Mouse (Mus musculus) kidney, postnatal 4 days (tissue): ENCODE measurements at regions not wholly inside any gene's neighbourhood (a gene's known extent, or its start where the extent isn't known, plus 50 kb on each side); places are given as distances from the start of the nearest gene placed in this dataset.
A peak's percentile ranks its signal among the peaks of the same experiment; 100 is the strongest.

Experiments used
- DNase-seq, 2 experiments: peaks; one replicate each; pipeline ENCODE4 v3.0.0; 2021; ENCODE audit warnings: mixed read lengths in 2 of 2

DNA sequence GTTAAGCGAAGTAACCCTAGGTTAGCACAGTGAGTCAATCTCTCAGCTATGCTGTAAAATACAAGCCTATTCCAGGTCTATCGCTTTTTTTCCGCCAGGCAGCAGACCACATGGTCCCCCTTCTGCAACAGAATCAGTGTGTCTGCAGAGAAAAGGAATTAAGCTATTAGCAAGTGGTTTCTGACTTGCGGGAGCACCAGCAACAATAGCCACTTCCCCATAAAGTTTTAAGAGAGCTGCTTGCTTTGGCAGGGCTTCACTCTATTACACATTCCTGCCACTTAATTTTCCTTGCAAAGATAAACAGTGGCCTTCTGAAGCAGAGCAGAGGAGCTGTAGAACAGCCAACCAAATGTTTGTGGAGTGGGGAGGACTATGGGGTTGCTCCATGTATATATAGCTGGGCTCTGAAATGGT is 59.8 kb upstream of the Osmr start:
- DNase-seq: peak; percentile 20 to 46

DNA sequence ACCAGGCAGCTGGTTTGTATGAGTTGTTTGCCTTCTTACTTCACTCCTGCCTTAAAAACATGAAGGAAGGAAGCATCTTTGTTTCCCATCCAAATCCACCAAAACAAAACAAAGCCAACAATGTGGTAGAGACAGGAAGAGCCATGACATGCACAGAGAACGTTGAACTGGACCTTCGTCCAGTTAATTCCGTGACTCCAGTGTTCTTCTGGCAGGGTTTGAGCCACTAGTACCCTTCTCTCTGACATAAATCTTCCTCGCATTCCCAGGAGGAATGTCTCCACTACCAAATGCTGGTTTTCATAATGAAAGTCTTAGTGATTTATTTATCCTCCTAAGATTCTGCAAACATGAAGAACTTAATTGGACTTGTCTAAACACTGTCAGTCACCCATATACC is 66.7 kb upstream of the Osmr start:
- DNase-seq: no peak

DNA sequence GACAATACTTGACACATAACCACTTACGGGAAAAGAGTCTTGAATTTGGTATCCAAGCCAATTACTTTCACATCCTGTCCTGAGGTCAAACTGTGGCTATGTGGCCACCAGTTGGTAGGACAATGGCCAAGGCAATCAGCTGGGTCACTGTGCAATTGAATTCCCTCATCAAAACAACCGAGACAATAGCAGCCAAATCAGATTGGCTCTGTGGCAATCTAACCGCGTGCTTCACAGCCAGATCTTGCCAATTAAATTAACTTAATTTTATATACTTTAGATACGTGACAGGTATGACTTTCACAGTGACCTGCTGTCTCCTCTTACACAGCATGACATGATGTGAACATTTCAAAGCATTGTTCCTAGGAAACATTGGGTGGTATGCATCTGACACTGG is 74.5 kb upstream of the Osmr start:
- no peak for DNase-seq

DNA sequence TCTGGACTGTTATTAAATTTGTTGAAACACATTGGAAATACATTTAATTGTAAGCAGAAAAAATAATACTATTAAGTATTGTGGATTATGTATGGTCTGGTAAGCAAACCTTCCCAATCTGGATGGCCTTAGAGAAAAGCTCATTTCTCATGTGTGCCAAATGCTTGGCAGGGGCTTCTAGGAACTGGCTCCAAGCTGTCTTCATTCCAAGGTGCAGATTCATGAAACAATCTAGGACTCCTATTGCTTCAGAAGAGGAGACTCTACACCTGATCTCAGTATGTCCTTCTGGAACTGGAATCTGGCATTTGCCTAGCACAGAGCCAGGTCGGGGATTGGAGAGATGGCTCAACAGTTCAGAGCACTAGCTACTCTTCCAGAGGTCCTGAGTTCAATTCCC is 74.9 kb upstream of the Osmr start:
- DNase-seq: no peak

DNA sequence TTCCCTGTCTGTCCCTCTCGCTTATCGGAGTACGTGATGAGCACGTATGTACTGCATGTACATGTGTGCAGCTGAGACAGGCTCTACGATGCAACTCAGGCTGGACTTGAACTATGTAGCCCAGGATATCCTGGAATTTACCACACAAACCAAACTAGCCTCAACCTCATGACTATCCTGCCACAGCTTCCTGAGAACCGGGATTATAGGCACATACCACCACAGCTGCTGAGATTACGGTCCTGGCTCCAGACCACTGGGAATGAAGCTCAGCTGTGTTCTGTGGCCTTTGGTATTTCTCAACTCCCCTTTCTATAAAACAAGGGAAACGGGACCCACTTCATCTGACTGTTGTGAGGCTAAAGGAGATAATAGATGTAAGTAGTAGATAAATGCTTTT is 75.7 kb upstream of the Osmr start:
- no peak for DNase-seq

DNA sequence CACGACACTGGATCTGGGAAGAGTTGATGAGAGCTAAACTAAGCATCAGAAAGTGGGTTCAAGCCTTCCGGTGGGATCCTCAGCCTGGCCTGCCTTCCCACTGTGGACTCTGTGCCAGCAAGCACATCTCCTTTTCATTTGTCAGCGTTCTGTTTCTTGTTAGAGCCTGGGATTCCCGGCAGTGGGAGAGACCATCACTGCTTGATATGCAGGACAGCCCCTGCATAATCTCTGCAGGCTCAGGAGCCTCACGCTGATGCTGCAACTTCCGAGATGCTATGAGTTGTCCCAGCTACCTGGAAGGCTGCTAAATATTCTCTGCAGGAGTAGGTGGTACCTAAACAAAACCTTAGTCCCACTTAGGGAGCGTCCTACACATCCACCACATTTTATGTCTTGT is 78.8 kb upstream of the Osmr start:
- no peak for DNase-seq

DNA sequence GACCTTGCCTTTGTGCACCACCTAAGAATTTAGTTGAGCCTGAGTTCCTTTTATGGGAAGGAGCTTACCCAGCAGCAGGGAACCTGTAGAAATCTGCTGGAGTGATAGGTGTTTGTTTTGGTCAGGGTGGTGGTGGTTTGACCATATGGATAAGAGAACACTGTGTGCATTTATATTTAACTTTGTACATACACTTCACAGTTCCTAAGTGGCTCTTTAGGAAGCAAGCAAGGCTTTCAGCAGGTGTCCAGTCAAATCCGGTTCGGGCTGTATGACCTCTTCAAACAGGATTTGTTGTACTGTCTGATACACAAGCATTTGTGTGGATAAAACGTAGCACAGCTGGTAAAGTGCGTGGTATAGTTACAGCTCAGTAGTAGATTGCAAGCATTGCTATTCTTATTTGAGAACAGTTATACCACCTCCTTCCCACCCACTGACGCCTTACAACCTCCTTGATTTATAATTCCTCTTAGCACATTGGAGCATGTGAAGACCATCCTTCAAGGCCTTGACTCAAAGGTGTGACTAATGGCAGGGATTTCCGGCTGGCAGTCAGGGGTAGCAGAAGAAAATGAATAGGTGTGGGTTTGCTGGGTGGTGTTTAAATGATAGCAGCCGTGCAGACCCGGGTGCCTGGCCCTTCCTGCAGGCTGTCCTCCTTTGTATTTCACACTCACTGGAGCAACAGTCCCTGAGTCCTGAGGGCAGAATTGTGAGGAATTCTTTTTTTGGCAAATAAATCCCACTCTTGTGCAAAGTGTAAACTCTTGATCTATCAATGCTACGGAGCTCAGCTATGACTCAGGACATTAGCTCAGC is 79.4 kb upstream of the Osmr start:
- no peak for DNase-seq

DNA sequence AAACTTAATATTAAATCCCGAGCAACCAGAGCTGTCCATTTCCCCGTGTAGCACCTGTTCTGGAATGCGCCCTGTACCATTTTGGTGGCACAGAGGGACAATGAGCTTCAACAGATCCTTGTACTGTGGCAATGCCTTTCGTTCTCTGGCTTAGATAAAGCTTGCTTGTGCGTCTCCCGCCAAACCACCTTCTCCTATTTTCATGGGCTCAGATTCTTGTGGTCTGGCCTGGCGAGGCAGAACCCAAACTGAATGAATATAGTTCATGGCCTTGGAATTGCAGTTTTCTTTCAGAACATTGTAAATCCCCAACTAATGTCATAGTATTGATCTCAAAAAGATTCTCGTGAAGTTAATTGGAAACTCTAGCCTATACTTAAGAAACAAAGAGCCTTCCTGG is 85.1 kb upstream of the Osmr start:
- DNase-seq: no peak

DNA sequence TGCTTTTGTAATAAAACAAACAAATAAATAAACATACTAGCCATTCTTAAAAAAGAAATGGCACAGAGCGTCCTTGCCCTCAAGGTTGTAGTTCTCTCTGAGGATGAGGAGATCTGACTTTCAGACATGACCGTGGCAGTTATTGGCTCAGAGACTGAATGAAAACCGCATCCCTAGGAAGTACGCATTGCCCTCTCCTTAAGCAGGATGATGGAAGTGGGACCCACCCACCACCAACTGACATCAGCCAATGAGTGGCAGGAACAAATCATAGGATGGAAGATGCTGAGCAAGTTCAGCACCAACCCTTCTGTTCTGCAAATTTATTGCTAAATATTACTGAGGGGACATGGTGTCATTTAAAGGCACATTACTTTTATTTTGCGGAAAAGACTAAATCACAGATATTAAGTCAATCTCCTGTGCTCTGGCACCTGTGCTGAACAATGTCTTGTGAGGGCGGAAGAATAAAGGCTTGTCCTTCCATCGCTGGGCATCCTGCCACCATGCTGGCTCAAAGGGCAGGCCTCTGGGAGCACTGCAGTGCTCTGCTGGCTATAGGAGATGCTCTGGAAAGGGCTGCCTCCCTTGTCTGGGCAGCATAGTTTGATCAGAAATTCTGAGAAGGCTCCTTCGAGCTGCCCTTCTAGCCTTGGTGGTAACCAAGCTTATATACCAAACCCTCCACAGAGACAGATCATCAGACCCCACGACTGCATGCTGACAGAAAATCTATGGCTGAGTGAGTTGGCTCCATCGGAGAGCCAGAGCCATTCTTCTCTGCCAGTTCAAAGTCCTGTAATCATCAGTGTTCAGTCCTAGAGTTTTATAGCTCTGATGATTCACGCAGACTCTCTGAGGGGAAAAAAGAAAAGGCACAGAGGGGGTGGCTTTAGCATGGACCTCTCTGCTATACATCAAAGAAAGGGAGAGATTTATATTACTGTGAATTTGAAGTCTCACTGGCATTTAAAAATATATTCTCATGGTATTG is 86.3 kb upstream of the Osmr start:
- peak in 1 of 2 experiments; percentile 21 for DNase-seq

DNA sequence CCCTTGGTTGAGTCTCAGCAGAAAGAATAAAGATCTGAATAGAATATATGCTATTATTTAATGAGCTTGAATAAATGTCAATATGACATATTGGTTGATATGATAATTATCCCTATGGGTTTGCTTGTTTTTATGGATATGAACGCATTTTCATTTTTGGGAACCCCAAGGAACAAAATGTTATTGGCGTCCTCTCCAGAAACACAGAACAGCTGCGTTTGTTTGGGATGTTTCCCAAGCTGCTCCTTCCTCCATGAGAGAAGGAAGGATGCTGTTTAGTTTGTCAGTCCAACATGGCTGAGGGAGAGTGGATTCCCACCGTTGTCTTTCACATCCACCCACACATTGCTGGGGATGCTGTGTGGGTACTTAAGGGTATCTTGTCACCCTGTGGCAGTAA is 89.9 kb upstream of the Osmr start:
- peak; percentile 17 to 20 for DNase-seq

DNA sequence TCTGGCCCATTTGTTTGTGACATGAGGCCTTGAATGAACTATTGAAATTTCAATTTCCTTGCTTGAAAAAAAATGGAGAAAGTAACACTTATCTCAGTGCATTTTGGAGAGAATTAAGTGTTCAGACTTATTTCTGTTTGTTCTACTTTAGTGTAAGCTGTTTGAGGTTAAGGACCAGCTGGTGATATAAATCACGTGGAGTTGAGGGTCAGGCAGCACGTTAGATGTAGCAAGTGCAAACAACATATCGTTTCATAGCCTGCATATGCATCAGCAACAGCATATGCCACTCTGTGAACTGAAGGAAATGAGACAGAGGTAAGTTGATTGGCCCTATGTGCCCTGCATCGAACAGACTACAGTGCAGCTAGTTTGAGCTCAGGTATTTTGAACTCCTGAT is 90.7 kb upstream of the Osmr start:
- DNase-seq: no peak

DNA sequence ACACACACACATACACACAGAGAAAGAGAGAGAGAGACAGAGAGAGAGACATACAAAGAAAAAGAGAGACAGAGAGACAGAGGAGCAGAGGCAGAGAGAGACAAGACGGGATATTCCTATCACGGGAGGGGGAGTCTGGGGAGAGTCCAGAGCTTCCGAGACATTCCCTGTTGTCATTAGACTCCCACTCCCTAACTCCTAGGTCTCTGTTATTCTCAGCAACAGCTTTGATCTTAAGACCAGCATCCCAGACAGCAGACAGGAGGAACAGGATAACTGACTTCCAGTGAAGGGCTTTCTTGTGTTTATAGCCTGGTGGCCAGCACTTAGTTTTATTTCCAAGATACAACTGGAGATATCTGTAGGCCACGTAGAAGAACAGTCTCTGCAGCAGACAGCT is 99.6 kb upstream of the Osmr start:
- DNase-seq: no peak

DNA sequence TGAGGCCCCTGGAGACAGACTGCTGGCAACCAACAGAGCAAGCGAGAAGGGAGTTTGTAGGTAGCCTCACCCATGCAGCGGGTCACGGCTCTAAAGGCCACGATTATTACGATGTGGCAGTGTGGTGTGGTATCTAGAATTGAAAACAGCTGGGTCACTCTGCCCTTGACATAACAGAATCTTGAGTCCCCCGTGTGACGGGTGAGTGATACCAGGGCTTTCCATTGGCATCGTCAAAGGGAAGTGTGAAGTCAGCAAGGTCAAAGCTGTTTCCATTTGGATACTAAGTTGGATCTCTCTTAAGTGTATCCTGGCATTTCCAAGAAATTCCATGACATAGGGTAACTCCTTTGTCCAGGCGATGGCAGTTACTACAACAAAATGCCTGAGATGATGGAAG is 106.7 kb upstream of the Osmr start:
- no peak for DNase-seq

DNA sequence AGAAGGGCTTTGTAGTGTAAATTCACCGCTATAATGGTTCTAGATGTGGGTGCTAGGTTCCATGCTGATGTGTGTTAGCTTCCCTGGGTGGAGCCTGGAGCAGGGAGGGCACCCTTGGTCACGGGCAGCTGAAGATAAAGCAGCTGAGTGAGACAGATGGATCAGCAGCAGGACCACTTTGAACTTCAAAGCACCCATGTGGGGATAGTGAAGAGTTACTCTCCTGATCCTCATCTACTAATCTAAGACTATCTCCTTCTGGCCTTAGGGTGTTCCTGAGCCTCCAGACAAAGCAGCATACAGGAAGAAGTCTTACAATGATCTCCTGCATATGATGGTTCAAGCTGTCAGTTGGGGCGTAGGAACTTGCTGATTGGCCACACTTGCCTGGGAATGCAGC is 107.1 kb upstream of the Lifr start:
- DNase-seq: no peak

DNA sequence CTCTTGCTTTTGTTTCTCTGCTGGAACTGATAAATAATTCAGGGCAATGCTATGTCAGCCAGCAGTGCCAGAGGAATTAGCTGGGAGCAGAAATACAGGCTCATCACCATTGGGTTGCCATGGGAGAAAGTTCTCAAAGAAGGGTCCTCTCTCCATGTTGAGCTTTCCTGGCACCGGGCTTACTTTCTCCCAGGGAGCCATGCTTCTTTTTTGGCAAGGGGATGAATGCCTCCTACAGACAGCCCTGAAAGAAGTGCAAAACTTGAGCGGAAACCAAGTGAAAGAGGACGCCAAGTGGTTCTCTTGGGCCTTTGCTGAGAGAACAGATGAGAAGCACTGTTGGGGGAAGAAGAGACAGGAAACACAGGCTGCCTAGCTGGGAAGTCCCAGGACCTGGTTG is 102.2 kb upstream of the Lifr start:
- no peak for DNase-seq

DNA sequence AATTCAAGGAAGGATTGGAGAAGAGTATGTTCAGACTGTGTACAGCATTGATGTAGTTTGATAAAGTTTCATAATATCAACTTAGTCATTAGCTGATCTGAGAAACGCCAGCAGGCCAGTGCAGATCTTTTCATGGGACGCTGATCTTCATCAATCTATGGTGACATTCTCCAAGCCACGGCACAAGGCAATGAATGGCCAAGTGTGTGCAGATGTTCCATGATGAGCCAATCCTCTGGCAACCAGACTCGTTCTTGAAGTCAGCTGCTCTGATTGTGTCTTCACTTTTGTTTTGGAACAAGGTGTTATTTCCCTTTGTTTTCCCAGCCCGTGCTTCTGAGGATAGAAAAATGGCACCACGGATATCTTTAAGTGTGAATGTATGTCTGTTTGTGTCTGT is 101.3 kb upstream of the Lifr start:
- no peak for DNase-seq

DNA sequence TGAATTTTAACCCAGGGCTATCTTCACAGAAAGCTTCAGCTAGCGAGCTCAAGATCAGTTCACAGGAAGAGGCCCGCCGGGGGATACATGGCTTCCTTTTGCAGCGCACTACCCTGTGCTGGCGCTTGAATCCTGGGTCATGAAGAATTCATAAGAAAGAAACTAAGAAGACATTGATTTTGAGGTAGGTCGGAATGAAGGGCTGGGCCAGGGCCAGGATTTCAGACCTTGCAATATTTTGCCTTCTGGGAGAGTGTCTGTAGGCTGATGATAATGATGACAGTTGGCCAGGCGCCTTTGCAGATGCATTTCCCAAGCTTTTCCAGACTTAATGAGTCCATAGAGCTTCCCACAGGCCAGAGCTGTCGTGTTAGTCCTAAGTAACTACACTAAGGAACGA is 97.2 kb upstream of the Lifr start:
- DNase-seq: no peak

DNA sequence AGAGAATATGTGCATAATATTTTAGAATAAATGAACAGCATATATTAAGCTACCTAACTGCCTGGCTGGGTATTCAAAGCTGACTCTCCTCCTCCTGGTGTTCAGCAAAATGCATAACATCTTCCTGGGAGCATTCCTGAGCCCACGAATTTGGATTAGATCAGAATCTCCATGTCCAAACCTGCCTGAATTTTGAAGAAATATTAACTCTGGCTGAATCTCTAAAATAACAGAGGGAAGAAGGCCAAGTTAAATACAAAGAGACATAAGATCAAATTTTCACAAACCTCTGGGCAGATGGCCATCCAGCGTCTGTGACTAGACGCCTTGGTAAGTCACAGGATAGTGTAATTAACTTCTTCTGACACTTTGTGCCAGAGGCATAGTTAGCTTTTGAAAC is 95.2 kb upstream of the Lifr start:
- peak; percentile 44 to 53 for DNase-seq

DNA sequence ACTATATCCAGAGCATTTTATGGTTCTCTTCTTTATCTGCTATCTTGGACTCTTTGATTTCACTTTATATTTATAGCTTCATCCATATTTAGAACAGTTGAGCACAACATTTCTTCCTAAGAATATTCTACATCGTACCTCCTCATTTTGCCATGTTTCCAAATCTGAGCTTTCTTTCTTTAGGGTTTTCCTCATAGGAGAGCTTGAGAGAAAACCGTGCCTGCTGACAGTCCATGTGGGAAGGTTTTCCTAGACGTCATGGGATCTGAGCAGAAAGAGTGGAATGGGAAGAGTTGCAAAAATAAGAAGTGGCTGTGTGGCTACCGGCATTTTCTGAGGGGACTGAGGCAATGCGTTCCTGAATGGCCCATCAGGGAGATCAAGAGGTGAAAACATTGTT is 92.5 kb upstream of the Lifr start:
- DNase-seq: no peak

DNA sequence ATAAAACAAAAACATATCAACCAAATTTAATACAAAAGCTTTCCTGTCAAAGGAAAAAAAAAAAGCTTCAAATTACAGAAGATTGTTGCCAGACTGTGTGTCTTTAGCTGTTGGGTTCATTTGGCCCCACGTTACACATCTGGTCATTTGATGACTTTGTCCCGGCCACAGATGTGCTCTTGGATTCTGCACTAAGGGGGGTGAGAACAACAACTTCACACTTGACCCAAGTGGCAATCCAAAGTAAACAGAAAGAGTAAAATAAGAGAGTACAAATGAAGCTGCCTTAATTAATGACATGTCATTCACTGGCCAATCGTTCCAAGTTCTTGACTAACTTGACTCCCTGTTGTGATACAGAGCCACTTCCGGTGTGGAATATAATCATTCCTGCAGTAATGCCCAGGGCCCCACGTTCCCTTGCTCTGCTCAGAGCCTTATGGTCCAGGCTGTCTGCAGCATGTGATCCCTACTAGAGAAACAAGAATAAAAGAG is 91.8 kb upstream of the Lifr start:
- no peak for DNase-seq

DNA sequence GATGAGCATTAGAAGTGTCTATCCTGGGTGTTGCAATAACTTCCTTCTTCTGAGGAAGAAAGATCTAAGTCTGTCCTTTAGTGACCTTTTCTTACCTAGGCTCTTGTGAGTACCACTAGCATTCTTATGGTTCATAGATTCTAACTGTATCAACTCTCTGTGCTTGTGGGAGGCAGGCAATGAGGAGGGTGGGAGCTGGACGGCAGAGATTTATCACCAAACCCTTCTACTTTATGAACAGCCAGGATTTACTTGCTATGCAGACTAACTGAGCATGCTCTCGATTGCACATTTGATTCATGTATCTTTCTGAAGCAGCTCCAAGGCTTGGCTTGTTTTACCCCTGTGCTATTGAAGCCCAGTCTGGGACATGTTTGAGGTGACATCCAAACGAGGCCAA is 90.7 kb upstream of the Lifr start:
- no peak for DNase-seq

DNA sequence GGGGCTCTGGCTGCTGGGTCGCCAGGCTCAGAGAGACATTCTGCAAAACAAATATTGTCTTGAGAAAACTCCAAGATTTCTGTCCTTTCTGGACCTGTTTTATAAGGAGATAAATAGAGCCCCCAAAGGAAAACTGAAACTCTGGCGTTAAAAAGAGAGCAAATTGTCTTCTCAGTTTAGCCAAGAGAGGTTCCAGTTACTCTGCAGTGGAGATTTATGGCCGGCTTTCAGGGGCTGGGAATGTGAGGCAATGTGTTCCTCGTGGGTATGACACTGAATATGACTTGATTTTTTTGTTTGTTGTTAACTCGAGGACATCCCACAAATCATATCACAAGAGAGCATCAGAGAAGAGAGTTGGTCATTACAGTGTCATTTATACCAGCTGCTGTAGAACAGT is 88.2 kb upstream of the Lifr start:
- DNase-seq: no peak

DNA sequence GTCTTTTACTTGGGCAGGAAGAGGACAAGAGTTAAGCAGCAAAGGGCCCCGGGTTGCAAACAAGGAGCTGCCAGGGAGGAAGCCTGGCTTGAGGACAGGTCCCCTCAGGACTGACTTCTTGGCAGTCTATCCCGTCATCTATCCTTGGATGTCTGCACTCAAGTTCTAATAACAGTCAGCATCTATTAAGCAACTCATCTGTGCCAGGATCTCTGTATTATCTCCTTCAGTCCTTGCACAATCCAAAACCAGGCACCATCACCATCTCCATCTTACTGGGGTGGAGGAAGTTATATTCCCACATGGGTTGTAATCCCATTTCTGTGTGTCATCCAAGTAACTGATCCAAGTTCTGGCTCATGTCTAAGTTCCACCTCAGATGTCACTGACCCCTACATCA is 87.1 kb upstream of the Lifr start:
- no peak for DNase-seq

DNA sequence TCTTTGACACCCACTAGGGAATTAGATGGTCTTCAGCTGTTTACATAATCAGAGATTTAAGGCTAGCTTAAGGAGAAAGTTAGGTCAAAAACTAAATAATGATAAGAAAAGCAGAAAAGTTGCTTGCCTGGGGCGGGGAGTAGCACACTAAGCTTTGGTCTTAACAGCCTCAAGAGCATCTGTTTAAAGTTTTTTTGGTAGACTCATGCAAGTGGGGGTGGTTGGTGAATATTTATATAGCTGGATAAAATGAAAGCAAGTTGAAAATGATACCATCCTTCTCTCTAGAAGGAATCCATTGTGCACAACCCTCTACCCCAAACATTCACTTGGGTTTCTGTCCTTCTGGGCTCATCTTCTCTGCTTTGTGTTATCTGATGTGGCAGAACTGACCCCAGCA is 85.3 kb upstream of the Lifr start:
- DNase-seq: no peak
